ENCODE assay signal across 16 mouse cellular contexts in the genomic region with DNA sequence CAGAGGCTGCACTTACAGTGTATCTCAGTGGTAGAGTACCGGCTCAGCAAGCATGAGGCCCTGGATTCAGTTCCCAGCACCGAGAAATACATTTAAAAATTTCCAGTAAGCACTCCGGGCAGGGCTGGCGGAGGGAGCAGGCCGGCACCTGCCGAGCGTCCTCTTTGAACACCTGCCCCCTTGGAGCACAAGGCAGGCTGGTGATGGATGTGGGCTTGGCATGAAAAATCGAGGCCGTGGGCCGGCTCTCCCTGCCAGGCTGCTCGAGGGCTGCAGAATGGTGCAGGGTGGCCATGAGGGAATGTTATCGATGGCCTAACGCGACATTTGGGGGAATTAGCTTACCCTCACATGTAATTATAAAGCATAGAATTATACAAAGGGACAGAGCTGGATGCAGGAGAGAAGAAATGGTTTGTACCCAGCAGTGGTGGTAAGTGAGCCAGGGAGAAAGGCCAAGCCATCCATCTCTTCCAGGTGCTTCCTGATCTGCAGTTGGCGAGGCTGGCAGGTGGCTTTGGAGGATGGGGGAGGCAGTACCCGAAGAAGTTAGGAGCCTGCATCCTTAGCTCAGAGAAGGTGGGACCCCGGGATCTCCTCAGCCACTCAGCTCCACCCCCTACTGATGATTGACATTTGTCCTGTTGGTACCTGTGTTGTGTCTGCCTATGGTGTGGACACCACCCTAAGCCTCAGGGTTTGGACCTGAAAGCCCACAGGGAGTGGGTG. TPM values are rescaled to one million over a fixed set of nuclear protein-coding genes. Genes with fewer than 3 reads are reported as not detected.
"Had no signal": no experiment of that assay in that cellular context is flagged by ENCODE, and none has a peak within 500 bp of the region (broad histone marks: within the 10 kb centered on the region; RNA-seq: fewer than 3 reads in every experiment).

No protein-coding gene starts in this region.

- ATAC-seq: liver, embryonic 12.5 days; midbrain, embryonic 15.5 days had no signal

- H3K9me3 ChIP-seq: limb, embryonic 10.5 days; liver, embryonic 12.5 days; midbrain, embryonic 10.5 days; midbrain, embryonic 15.5 days; neural tube, embryonic 13.5 days; stomach, embryonic 15.5 days had no signal

- H3K4me2 ChIP-seq: liver, embryonic 12.5 days; lung, embryonic 14.5 days; midbrain, embryonic 15.5 days; neural tube, embryonic 13.5 days; stomach, embryonic 15.5 days had no signal

- H3K27me3 ChIP-seq: midbrain, embryonic 15.5 days; neural tube, embryonic 13.5 days; stomach, embryonic 15.5 days had no signal

- H3K27ac ChIP-seq: kidney, postnatal 0 days; layer of hippocampus, adult 2 months; limb, embryonic 10.5 days; liver, embryonic 12.5 days; midbrain, embryonic 10.5 days; midbrain, embryonic 15.5 days; neural tube, embryonic 13.5 days; stomach, embryonic 15.5 days had no signal

- DNase-seq: kidney, postnatal 4 days; lung, embryonic 14.5 days; lung, postnatal 10 days; lung, postnatal 4 days; right cerebral cortex, postnatal 14 days; thymus, postnatal 36 days had no signal

- H3K4me3 ChIP-seq: layer of hippocampus, adult 2 months; limb, embryonic 10.5 days; liver, embryonic 12.5 days; midbrain, embryonic 10.5 days; midbrain, embryonic 15.5 days; neural tube, embryonic 13.5 days; stomach, embryonic 15.5 days had no signal

- H3K36me3 ChIP-seq: limb, embryonic 10.5 days; liver, embryonic 12.5 days; midbrain, embryonic 10.5 days; midbrain, embryonic 15.5 days; neural tube, embryonic 13.5 days; stomach, embryonic 15.5 days had no signal

- H3K4me1 ChIP-seq: stomach, embryonic 15.5 days had no signal

- H3K9ac ChIP-seq: liver, embryonic 12.5 days; lung, embryonic 14.5 days; midbrain, embryonic 15.5 days; neural tube, embryonic 13.5 days; stomach, embryonic 15.5 days had no signal

RNA-seq across cellular contexts. Expression of a gene that starts 51.2 kb away (rescaled TPM):
- total RNA-seq: megakaryocyte, adult 5-6 weeks had no signal
- polyA plus RNA-seq: spleen, adult 2 months had no signal
